Mouse (Mus musculus) stomach, embryonic 16.5 days (tissue): ENCODE data around the gene Khdrbs1. TPM values are rescaled to one million over a fixed set of nuclear protein-coding genes. Genes with fewer than 3 reads are reported as not detected.

Experiments
- ATAC-seq: fragments of 200-750 bp; cut with Nextera tagmentation; 2 replicates; pipeline ENCODE4 v1.8.0; 2017; ENCODE audit warnings: moderate number of reproducible peaks, moderate TSS enrichment; ENCODE audit not compliant: insufficient read depth, low FRiP score
- H3K27ac ChIP-seq: fragments of 300-500 bp; sonication (generic); 2 replicates; pipeline ENCODE4 v1.5.1; 2014; ENCODE audit warnings: low read length
- H3K27me3 ChIP-seq: fragments of 300-500 bp; sonication (generic); 2 replicates; pipeline ENCODE4 v1.6.1; 2014; ENCODE audit warnings: low read length, control low read depth, mixed read lengths; ENCODE audit not compliant: control insufficient read depth, insufficient read depth
- H3K36me3 ChIP-seq: fragments of 300-500 bp; sonication (generic); 2 replicates; pipeline ENCODE4 v1.6.1; 2014; ENCODE audit warnings: low read length; ENCODE audit not compliant: control insufficient read depth, insufficient read depth
- H3K4me1 ChIP-seq: fragments of 300-500 bp; sonication (generic); 2 replicates; pipeline ENCODE4 v1.6.1; 2014; ENCODE audit warnings: low read length, control low read depth, mixed read lengths; ENCODE audit not compliant: control insufficient read depth, insufficient read depth
- H3K4me2 ChIP-seq: fragments of 300-500 bp; sonication (generic); 2 replicates; pipeline ENCODE4 v1.6.1; 2014; ENCODE audit warnings: low read depth, low read length, mixed read lengths
- H3K4me3 ChIP-seq: fragments of 300-500 bp; sonication (generic); replicated peaks from 2 replicates; pipeline ENCODE4 v1.5.1; 2014; ENCODE audit warnings: mild to moderate bottlenecking, low read length
- H3K9ac ChIP-seq: fragments of 300-500 bp; sonication (generic); 2 replicates; pipeline ENCODE4 v1.6.1; 2014; ENCODE audit warnings: low read length
- H3K9me3 ChIP-seq: fragments of 300-500 bp; sonication (generic); replicated peaks from 2 replicates; pipeline ENCODE4 v1.6.1; 2016; ENCODE audit warnings: low read length, control low read depth; ENCODE audit not compliant: control insufficient read depth
- WGBS: fragments of 180-500 bp; shearing (Covaris S2); extraction: QIAGEN DNeasy Blood & Tissue Kit; methylation state at CpG from one replicate; pipeline ENCODE4 v1.1.7; 2014; 5-methylcytosine and 5-hydroxymethylcytosine counted together
- polyA plus RNA-seq: library from polyadenylated mRNA; unstranded; fragments of >200 nt; fragmentation: Nextera tagmentation; extraction: Ambion mirVana; gene quantifications from 2 replicates; pipeline ENCODE4 v1.2.1, GENCODE M21; 2015

The Khdrbs1 gene
- polyA plus RNA-seq, result 52.8 and 54.5 TPM in 2 replicates

- ATAC-seq, result peak; percentile 94
- Histone ChIP-seq H3K36me3 (no peaks in the 10 kb centered on the region), H3K9me3 (no peaks in the 10 kb centered on the region), H3K4me1 (peaks cover 20% of the 10 kb centered on the region), H3K27me3 (no peaks in the 10 kb centered on the region), H3K4me3 (peak within 1 kb of the TSS; percentile 88), H3K27ac (peak within 1 kb of the TSS; percentile 99), H3K4me2 (peak within 1 kb of the TSS; percentile 75), H3K9ac (peak within 1 kb of the TSS; percentile 96)
- WGBS, result under 1% methylated on average over 76 of the region's 76 CpGs
Observed at GRCm38 (mm10) chr4:129742232-129743009, at the start of gene Khdrbs1. Gene Khdrbs1, minus strand, starts transcription at chr4:129742303.

- no peaks in the 10 kb centered on the region; the same call in 1 of the 2 replicates for H3K9me3 ChIP-seq
- H3K4me3 ChIP-seq, result no peak overlapping the region
- no peak overlapping the region for H3K4me2 ChIP-seq
- H3K4me1 ChIP-seq, result peaks cover 27% of the 10 kb centered on the region
- no peak for ATAC-seq
- H3K27ac ChIP-seq, result no peak overlapping the region
- WGBS, result 46% methylated on average over 1 of the region's 1 CpGs
- H3K36me3 ChIP-seq, result no peaks in the 10 kb centered on the region
- no peak overlapping the region for H3K9ac ChIP-seq
- H3K27me3 ChIP-seq, result no peaks in the 10 kb centered on the region
Observed at GRCm38 (mm10) chr4:129791399-129791798, 49.3 kb upstream of the Khdrbs1 start.

GRCm38 (mm10) chr4:129790475-129790874, 48.4 kb upstream of the Khdrbs1 start:
- Histone ChIP-seq H3K4me1 (peaks cover 20% of the 10 kb centered on the region), H3K4me3 (no peak overlapping the region), H3K27me3 (no peaks in the 10 kb centered on the region), H3K27ac (no peak overlapping the region), H3K4me2 (no peak overlapping the region), H3K9me3 (no peaks in the 10 kb centered on the region; the same call in 1 of the 2 replicates), H3K9ac (no peak overlapping the region), H3K36me3 (no peaks in the 10 kb centered on the region)
- WGBS, result 79% methylated on average over 3 of the region's 3 CpGs
- no peak for ATAC-seq

- Histone ChIP-seq H3K27ac (no peak overlapping the region), H3K9me3 (no peaks in the 10 kb centered on the region; the same call in 1 of the 2 replicates), H3K9ac (no peak overlapping the region), H3K36me3 (no peaks in the 10 kb centered on the region), H3K4me1 (peaks cover 11% of the 10 kb centered on the region), H3K4me3 (no peak overlapping the region), H3K4me2 (no peak overlapping the region), H3K27me3 (no peaks in the 10 kb centered on the region)
- WGBS, result 83% methylated on average over 2 of the region's 2 CpGs
- ATAC-seq, result no peak
Observed at GRCm38 (mm10) chr4:129789635-129790034, 47.5 kb upstream of the Khdrbs1 start.

- WGBS, result 35% methylated on average over 8 of the region's 8 CpGs
- no peak overlapping the region; the same call in 1 of the 2 replicates for H3K27ac ChIP-seq
- H3K4me1 ChIP-seq, result 0 out of 2 replicates have a peak, but pooled peaks cover 4% of the 10 kb centered on the region
- H3K27me3 ChIP-seq, result no peaks in the 10 kb centered on the region
- no peak overlapping the region for H3K9ac ChIP-seq
- H3K9me3 ChIP-seq, result no peaks in the 10 kb centered on the region; the same call in 1 of the 2 replicates
- H3K36me3 ChIP-seq, result no peaks in the 10 kb centered on the region
- no peak overlapping the region for H3K4me3 ChIP-seq
- H3K4me2 ChIP-seq, result no peak overlapping the region
- no peak for ATAC-seq
Observed at GRCm38 (mm10) chr4:129788693-129789092, 46.6 kb upstream of the Khdrbs1 start.

- H3K4me3 ChIP-seq, result no peak overlapping the region
- no peak overlapping the region for H3K27ac ChIP-seq
- no peaks in the 10 kb centered on the region for H3K36me3 ChIP-seq
- no peaks in the 10 kb centered on the region; the same call in 1 of the 2 replicates for H3K9me3 ChIP-seq
- 3% methylated on average over 4 of the region's 4 CpGs for WGBS
- no peaks in the 10 kb centered on the region for H3K4me1 ChIP-seq
- no peaks in the 10 kb centered on the region for H3K27me3 ChIP-seq
- no peak overlapping the region for H3K4me2 ChIP-seq
- no peak; the same call in 1 of the 2 replicates for ATAC-seq
- H3K9ac ChIP-seq, result no peak overlapping the region
Observed at GRCm38 (mm10) chr4:129785178-129785577, 43.1 kb upstream of the Khdrbs1 start.

GRCm38 (mm10) chr4:129783506-129783905, 41.4 kb upstream of the Khdrbs1 start:
- 81% methylated on average over 5 of the region's 5 CpGs for WGBS
- ATAC-seq, result no peak
- no peaks in the 10 kb centered on the region for H3K9me3 ChIP-seq
- no peak overlapping the region for H3K4me2 ChIP-seq
- no peaks in the 10 kb centered on the region for H3K4me1 ChIP-seq
- no peak overlapping the region for H3K9ac ChIP-seq
- H3K27ac ChIP-seq, result no peak overlapping the region
- no peak overlapping the region for H3K4me3 ChIP-seq
- no peaks in the 10 kb centered on the region for H3K27me3 ChIP-seq
- no peaks in the 10 kb centered on the region for H3K36me3 ChIP-seq

GRCm38 (mm10) chr4:129782857-129783331, 40.8 kb upstream of the Khdrbs1 start:
- no peak overlapping the region for H3K9ac ChIP-seq
- no peak overlapping the region for H3K4me2 ChIP-seq
- peak overlapping the region; percentile 29; the same call in 1 of the 2 replicates for H3K27ac ChIP-seq
- no peak for ATAC-seq
- no peaks in the 10 kb centered on the region for H3K36me3 ChIP-seq
- H3K27me3 ChIP-seq, result no peaks in the 10 kb centered on the region
- H3K4me3 ChIP-seq, result no peak overlapping the region
- 35% methylated on average over 3 of the region's 3 CpGs for WGBS
- H3K4me1 ChIP-seq, result no peaks in the 10 kb centered on the region
- no peaks in the 10 kb centered on the region for H3K9me3 ChIP-seq
